Mouse (Mus musculus) thymus, adult 18-20 months (tissue): Measurements from ENCODE around the gene Plcb1.

Source experiments
- DNase-seq, 2 experiments: peaks; one replicate each; pipeline ENCODE4 v3.0.0; 2022; ENCODE audit warnings: mixed read lengths in 2 of 2

Plcb1 gene

GRCm38 (mm10) chr2:135214746-135215448 is 429.0 kb downstream of the Plcb1 start:
- no peak for DNase-seq

GRCm38 (mm10) chr2:135219406-135219805 is 433.5 kb downstream of the Plcb1 start:
- DNase-seq = no peak

GRCm38 (mm10) chr2:135225604-135226025 is 439.7 kb downstream of the Plcb1 start:
- no peak for DNase-seq

GRCm38 (mm10) chr2:135230262-135230661 is 444.4 kb downstream of the Plcb1 start:
- no peak for DNase-seq

GRCm38 (mm10) chr2:135242662-135243316 is 456.9 kb downstream of the Plcb1 start:
- no peak for DNase-seq

- no peak for DNase-seq
Observed at GRCm38 (mm10) chr2:135243764-135244163, 457.9 kb downstream of the Plcb1 start.

- DNase-seq = no peak
Observed at GRCm38 (mm10) chr2:135249925-135250324, 464.1 kb downstream of the Plcb1 start.

GRCm38 (mm10) chr2:135251821-135252315 is 466.0 kb downstream of the Plcb1 start:
- no peak for DNase-seq

- no peak for DNase-seq
Observed at GRCm38 (mm10) chr2:135259136-135259535, 473.3 kb downstream of the Plcb1 start.

- no peak for DNase-seq
Observed at GRCm38 (mm10) chr2:135263943-135264342, 478.1 kb downstream of the Plcb1 start.

- no peak for DNase-seq
Observed at GRCm38 (mm10) chr2:135274949-135275348, 489.1 kb downstream of the Plcb1 start.

- DNase-seq = no peak
Observed at GRCm38 (mm10) chr2:135278506-135278905, 492.6 kb downstream of the Plcb1 start.

GRCm38 (mm10) chr2:135279026-135279425 is 493.2 kb downstream of the Plcb1 start:
- DNase-seq = no peak

GRCm38 (mm10) chr2:135283783-135284182 is 497.9 kb downstream of the Plcb1 start:
- DNase-seq = no peak

GRCm38 (mm10) chr2:135296184-135296769 is 510.4 kb downstream of the Plcb1 start:
- DNase-seq = no peak

- no peak for DNase-seq
Observed at GRCm38 (mm10) chr2:135300480-135300879, 514.6 kb downstream of the Plcb1 start.

- no peak for DNase-seq
Observed at GRCm38 (mm10) chr2:135302483-135302882, 516.6 kb downstream of the Plcb1 start.

GRCm38 (mm10) chr2:135305186-135305585 is 519.3 kb downstream of the Plcb1 start:
- no peak for DNase-seq

- DNase-seq = no peak
Observed at GRCm38 (mm10) chr2:135305736-135306471, 520.0 kb downstream of the Plcb1 start.

GRCm38 (mm10) chr2:135306472-135306771 is 520.6 kb downstream of the Plcb1 start:
- no peak for DNase-seq

GRCm38 (mm10) chr2:135307787-135308186 is 521.9 kb downstream of the Plcb1 start:
- DNase-seq = no peak

GRCm38 (mm10) chr2:135315980-135316379 is 530.1 kb downstream of the Plcb1 start:
- DNase-seq = no peak

- no peak for DNase-seq
Observed at GRCm38 (mm10) chr2:135318136-135318535, 532.3 kb downstream of the Plcb1 start.
